Mouse (Mus musculus) small intestine, adult 2 months (tissue): Measurements from ENCODE around the gene Hltf.

Source experiments
- CTCF ChIP-seq: fragments of 200-500 bp; IDR thresholded peaks from 2 replicates; pipeline ENCODE4 v1.5.1; 2012; ENCODE audit warnings: low read depth, mild to moderate bottlenecking, control low read depth, inconsistent platforms, low read length, moderate library complexity, mixed read lengths; ENCODE audit not compliant: insufficient replicate concordance, insufficient read length; ENCODE audit errors: extremely low read depth
- POLR2A ChIP-seq: fragments of 200-500 bp; IDR thresholded peaks from 2 replicates; pipeline ENCODE4 v1.6.1; 2012; ENCODE audit warnings: low read depth, mild to moderate bottlenecking, control low read depth, inconsistent platforms, low read length, moderate library complexity

DNA sequence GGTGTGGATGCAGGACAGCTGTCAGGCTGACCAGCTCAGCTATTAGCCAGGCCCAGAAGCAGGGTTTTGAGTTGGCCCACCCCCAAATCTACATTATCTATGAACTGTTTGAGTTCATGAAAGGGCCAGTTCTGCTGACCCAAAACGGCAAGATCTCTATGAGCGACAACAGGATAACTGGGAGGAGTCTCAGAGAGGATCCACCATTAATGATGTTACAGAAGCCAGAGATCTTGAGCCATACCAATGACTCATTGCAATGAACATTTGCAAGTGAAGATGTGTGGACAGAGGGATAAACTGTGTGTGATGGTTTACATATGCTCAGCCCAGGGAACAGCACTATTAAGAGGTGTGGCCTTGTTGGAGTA, 73.7 kb downstream of the Hltf start:
- no peak for TF ChIP-seq POLR2A
- no peak for TF ChIP-seq CTCF
